Mouse (Mus musculus) embryonic fibroblast, embryonic 13.5 days (primary cell): ENCODE results near the gene Slc35b4. TPM values are rescaled to one million over a fixed set of nuclear protein-coding genes. Genes with fewer than 3 reads are reported as not detected.

Source experiments
- H3K27ac ChIP-seq: 2 replicates; pipeline ENCODE4 v1.5.1; 2012; ENCODE audit warnings: low read length, control low read depth, inconsistent platforms; ENCODE audit not compliant: insufficient read depth
- H3K4me1 ChIP-seq: 2 replicates; pipeline ENCODE4 v1.6.1; 2011; ENCODE audit warnings: low read length; ENCODE audit not compliant: control insufficient read depth, insufficient read depth
- H3K4me3 ChIP-seq: 2 replicates; pipeline ENCODE4 v1.5.1; 2011; ENCODE audit warnings: mild to moderate bottlenecking, control low read depth, low read length; ENCODE audit not compliant: insufficient read depth
- CTCF ChIP-seq: IDR thresholded peaks from 2 replicates; pipeline ENCODE4 v1.5.1; 2011; ENCODE audit warnings: mild to moderate bottlenecking, control low read depth, low read length, moderate library complexity, borderline replicate concordance; ENCODE audit not compliant: insufficient read depth
- POLR2A ChIP-seq: IDR thresholded peaks from 2 replicates; pipeline ENCODE4 v1.6.1; 2011; ENCODE audit warnings: low read depth, mild to moderate bottlenecking, control low read depth, low read length, moderate library complexity
- polyA plus RNA-seq: library from polyadenylated mRNA; stranded (reverse); fragments of >200 nt; gene quantifications from 2 replicates; pipeline ENCODE4 v1.2.4, GENCODE M21; 2011; ENCODE audit warnings: low read depth; ENCODE audit not compliant: missing spikeins, insufficient read length

Gene Slc35b4
- 51.3 and 55.4 TPM in 2 replicates for polyA plus RNA-seq

DNA sequence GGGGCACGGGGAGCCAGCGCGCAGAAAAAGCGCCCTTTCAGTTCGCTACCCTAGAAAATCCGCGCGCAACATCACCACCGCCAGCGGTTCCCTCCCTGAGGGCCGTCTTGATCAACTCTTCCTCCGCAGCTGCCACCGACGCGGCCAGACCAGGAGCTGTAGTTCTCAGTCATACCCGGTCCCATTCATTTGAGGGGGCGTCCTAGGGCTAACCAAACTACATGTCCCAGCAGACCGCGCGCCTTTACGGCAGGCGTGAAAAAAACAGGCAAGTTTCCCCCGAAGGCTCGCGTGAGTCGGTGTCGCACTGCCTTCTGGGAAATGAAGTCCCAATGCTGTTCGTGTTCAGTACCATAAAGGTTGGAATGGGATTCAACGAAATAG, at the start of gene Slc35b4:
Gene Slc35b4 (minus strand): TSS at position 248 of the 384 bp plus-strand sequence.
- TF ChIP-seq CTCF (no peak), POLR2A (peak; percentile 76)
- Histone ChIP-seq H3K4me1 (no peaks in the 10 kb centered on the region), H3K4me3 (peak within 1 kb of the TSS; percentile 94), H3K27ac (peak within 1 kb of the TSS; percentile 22)

DNA sequence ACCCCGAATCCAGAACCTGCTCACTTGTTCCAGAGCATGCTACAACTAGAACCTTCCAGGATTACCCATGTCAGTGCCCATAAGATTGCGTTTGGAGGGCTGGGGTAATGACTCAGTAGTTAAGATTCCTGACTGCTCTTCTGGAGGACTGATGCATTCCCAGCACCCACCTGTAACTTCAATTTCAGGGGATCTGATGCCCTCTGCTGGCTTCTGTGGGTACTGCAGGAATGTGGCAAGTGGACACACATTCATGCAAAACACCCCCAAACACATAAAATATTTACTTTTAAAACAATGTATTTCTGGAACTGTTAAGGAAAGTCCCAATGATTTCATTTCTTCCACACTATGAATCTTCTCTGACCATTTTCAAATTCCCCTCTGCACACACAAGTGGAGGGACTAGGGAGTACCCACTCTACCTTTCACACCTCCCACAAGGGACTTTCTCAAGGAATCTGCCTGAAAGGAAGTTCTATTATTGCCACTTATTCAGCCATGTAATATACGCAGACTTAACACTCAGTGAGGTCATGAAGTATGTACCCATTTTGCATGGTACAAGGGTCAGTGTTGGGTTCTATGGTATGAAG, 48.2 kb upstream of the Slc35b4 start:
- TF ChIP-seq CTCF, result no peak
- TF ChIP-seq POLR2A, result no peak
- no peak overlapping the region for H3K27ac ChIP-seq
- H3K4me3 ChIP-seq, result no peak overlapping the region

DNA sequence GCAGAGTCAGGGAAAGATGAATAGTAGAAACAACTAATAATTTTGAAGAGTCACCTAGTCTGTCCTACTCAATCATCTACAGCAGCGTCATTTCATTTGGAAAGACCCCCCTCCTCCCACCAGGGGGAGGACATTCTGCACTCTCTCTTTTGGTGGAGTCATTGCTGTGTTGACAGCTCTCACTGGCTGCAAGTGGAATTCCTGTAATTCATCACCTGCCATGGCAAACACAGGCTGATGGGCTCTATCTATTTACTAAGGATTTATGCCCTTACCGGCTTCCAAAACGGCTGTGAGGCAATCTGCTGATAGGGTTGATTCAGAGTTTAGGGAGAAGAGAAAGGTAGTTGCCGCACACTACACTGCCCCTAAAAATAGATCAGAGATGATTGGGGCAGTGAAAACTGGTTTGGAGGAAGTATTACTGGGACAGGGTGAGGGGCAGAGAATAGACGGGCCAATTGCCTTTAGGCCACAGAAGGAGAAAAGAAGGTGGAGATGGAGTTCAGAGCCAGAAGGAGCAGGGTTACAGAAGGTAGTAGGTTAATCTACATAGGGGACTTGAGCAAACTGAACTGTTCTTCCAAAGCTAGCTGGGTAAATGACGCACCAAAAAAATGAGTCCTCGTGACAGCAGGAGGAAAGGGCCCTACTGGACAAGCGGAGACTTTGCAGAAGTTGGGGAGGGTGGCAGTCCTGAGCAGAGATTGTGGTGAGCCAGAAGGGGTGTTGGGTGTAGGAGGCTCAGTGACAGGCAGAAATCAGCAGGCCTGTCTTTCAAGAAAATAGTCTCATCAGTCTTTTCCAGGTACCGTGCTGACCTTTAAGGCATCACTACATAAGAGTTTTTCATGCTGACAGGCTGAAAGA, 39.8 kb upstream of the Slc35b4 start:
- no peak overlapping the region for H3K27ac ChIP-seq
- no peak for TF ChIP-seq CTCF
- H3K4me3 ChIP-seq, result no peak overlapping the region
- no peaks in the 10 kb centered on the region for H3K4me1 ChIP-seq

More for the DNA sequence above, 48.2 kb upstream of the Slc35b4 start:
- H3K4me1 ChIP-seq, result no peaks in the 10 kb centered on the region

DNA sequence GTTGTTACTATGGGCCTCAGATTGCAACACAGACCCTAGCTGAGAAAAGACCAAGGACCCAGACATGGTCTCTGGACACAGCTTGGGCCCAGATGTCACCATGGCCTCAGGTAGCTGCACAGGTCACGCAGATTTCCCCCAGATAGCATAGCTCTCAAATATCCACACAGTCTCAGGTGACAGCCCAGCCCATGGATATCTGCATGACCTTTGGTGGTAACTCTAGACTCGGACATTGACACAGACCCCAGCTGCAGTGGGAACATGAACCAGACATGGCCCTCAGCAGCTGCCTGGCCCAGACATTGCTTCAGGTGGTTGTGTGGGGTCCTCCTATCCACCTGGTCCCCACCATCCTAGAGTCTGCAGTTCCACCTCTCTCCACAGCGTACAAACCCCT, 28.8 kb upstream of the Slc35b4 start:
- no peaks in the 10 kb centered on the region for H3K4me1 ChIP-seq
- no peak overlapping the region for H3K27ac ChIP-seq
- no peak overlapping the region for H3K4me3 ChIP-seq
- TF ChIP-seq POLR2A (no peak), CTCF (no peak)

DNA sequence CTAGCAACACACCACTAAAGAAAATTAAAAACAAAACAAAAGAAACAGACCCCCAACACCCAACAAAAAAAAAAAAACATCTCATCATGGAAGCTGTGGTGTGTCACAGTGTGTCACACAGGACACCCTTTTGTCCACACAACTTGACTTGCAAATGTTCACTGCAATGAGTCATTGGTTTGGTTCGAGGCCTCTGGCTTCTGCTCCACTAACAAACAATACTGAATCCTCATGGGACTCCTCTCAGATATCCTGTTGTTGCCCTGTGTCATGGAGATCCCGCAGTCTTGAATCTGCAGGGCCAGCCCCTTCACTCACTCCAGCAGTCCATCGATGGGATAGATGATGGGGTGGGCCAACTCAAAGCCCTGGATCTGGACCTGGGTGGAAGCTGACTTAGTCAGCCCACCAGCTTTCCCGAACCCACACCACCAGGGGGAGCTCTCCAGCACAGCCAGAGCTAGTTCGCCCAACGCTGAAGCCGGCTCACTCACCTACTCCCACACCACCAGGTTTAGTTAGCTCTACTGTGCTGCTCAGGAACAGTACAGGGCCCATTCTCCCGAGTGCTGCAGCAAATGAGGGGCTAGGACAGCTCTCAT, 28.2 kb upstream of the Slc35b4 start:
- Histone ChIP-seq H3K4me1 (no peaks in the 10 kb centered on the region), H3K4me3 (no peak overlapping the region), H3K27ac (no peak overlapping the region)
- TF ChIP-seq CTCF (peak; percentile 27; the same call in 1 of the 2 replicates), POLR2A (no peak)

DNA sequence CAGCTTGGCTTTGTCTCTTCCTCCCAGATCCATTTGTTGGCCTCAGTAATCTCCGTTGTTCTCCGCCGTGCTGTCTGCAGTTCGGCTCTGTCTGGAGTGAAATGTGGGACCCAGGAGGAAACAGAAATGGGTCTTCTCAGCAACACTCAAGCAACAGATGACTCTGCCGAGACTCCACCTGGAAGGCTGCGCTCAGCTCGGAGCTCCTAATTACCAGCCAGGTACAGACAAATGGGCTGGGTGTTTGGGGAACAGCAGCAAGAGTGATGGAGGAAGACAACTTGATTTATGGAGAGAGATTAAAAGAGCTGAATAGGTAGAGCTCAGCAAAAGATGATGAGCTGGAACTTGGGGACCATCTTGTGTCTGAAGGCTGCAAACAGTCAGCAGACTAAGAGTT, 26.6 kb upstream of the Slc35b4 start:
- Histone ChIP-seq H3K4me1 (no peaks in the 10 kb centered on the region), H3K27ac (no peak overlapping the region), H3K4me3 (no peak overlapping the region)
- TF ChIP-seq CTCF, result no peak
- no peak for TF ChIP-seq POLR2A

DNA sequence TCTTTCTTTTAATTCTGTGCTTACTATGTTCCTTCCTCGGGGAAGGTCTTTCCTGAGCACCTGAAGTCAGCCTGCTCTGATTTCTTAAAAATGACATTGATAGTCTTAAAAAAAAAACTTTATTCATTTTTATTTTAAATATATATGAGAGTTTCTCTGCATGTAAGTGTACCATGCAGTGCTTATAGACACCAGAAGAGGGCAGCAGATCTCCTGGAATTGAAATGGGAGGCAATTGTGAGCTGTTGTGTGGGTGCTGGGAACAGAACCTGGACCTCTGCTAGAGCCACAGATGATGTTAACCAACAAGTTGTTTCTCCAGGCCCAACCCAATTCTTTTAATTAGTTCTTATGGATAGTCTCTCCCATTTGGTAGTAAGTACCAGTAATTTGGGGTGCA, 18.1 kb upstream of the Slc35b4 start:
- no peak for TF ChIP-seq POLR2A
- TF ChIP-seq CTCF, result no peak
- Histone ChIP-seq H3K4me1 (no peaks in the 10 kb centered on the region), H3K4me3 (no peak overlapping the region), H3K27ac (no peak overlapping the region)

DNA sequence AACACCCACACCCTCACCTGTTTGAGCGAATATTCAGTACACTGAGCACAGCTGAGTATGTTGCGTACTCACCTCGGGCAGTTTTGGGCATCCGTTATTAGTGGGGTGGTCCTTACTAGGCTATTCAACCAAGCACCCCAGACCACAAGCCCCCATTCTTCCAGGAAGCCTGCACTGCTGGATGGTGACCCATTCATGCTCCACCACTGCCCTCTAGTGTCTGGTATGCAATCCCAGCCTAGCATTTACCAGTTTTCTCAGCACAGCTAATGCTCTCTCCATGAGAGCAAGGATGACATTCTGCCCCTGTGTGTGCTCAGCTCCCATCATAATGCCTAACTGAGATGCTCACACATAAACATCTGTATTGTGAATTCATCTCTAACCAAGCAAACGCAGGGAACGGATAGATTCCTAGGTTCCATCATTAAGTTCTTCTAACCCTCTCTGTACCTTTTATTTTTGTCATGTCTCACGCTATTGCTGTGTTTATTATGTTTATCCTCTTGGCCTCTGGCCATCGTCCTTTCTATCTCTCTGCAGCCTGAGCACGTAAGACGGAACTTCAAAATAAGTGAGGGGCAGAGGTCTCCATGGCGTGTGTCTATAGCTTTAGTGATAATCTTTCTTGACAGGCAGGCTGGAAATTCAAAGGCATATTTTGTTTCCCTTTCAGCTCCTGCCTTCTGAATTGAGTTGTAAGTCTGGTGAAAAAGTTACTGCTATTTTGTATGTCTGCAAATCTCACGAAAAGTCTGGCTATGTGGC, 17.0 kb upstream of the Slc35b4 start:
- TF ChIP-seq POLR2A (no peak), CTCF (peak; percentile 79; the same call in 1 of the 2 replicates)
- no peak overlapping the region for H3K4me3 ChIP-seq
- H3K27ac ChIP-seq, result no peak overlapping the region
- no peaks in the 10 kb centered on the region for H3K4me1 ChIP-seq

DNA sequence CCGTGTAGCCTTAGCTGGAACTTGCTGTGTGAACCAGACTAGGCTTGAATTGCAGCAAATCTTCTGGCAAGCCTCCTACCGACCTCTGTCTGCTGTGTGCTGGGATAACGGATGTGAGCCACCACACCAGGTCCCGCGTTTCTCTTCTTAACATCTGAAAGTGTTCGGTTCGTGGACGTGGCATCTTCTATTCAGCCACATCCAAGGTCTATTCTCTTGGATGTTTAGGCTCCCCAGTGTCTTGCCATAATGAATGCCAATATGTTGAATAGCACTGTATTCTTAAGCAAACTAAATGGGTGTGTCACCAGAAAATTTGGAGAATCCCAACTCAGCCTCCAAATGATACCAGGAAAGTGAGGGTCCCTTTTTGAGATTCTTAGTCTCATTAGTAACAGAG, 14.5 kb upstream of the Slc35b4 start:
- Histone ChIP-seq H3K27ac (no peak overlapping the region), H3K4me3 (no peak overlapping the region), H3K4me1 (no peaks in the 10 kb centered on the region)
- TF ChIP-seq CTCF (no peak), POLR2A (no peak)
